Mouse (Mus musculus) limb, embryonic 12.5 days (tissue): Measurements from ENCODE around the gene Cacna1b. TPM values are rescaled to one million over a fixed set of nuclear protein-coding genes. Genes with fewer than 3 reads are reported as not detected.

ENCODE experiments used
- ATAC-seq: fragments of 200-750 bp; cut with Nextera tagmentation; 2 replicates; pipeline ENCODE4 v1.8.0; 2017; ENCODE audit warnings: low read depth, moderate TSS enrichment; ENCODE audit not compliant: insufficient number of reproducible peaks, insufficient read depth, low FRiP score, low TSS enrichment
- H3K27ac ChIP-seq: fragments of 300-500 bp; sonication (generic); 2 replicates; pipeline ENCODE4 v1.5.1; 2016; ENCODE audit warnings: mild to moderate bottlenecking, moderate library complexity
- H3K27me3 ChIP-seq: fragments of 300-500 bp; sonication (generic); 2 replicates; pipeline ENCODE4 v1.6.1; 2016; ENCODE audit warnings: mild to moderate bottlenecking, moderate library complexity
- H3K36me3 ChIP-seq: fragments of 300-500 bp; sonication (generic); 2 replicates; pipeline ENCODE4 v1.6.1; 2016; ENCODE audit warnings: mild to moderate bottlenecking, moderate library complexity
- H3K4me1 ChIP-seq: fragments of 300-500 bp; sonication (generic); replicated peaks from 2 replicates; pipeline ENCODE4 v1.6.1; 2016
- H3K4me2 ChIP-seq: fragments of 300-500 bp; sonication (generic); 2 replicates; pipeline ENCODE4 v1.6.1; 2016; ENCODE audit warnings: mild to moderate bottlenecking, moderate library complexity
- H3K4me3 ChIP-seq: fragments of 300-500 bp; sonication (generic); replicated peaks from 2 replicates; pipeline ENCODE4 v1.5.1; 2016; ENCODE audit warnings: mild to moderate bottlenecking
- H3K9ac ChIP-seq: fragments of 300-500 bp; sonication (generic); replicated peaks from 2 replicates; pipeline ENCODE4 v1.6.1; 2016; ENCODE audit warnings: mild to moderate bottlenecking, moderate library complexity
- H3K9me3 ChIP-seq: fragments of 300-500 bp; sonication (generic); 2 replicates; pipeline ENCODE4 v1.6.1; 2016; ENCODE audit warnings: mild to moderate bottlenecking, moderate library complexity
- WGBS: fragments of 180-500 bp; shearing (Covaris S2); methylation state at CpG from one replicate; pipeline ENCODE4 v1.1.7; 2016; 5-methylcytosine and 5-hydroxymethylcytosine counted together
- polyA plus RNA-seq: library from polyadenylated mRNA; unstranded; fragments of >200 nt; fragmentation: Nextera tagmentation; extraction: Ambion mirVana; gene quantifications from 2 replicates; pipeline ENCODE4 v1.2.1, GENCODE M21; 2016

Cacna1b gene
- polyA plus RNA-seq, 1 experiment from 2014 or later = 1.6 TPM

DNA sequence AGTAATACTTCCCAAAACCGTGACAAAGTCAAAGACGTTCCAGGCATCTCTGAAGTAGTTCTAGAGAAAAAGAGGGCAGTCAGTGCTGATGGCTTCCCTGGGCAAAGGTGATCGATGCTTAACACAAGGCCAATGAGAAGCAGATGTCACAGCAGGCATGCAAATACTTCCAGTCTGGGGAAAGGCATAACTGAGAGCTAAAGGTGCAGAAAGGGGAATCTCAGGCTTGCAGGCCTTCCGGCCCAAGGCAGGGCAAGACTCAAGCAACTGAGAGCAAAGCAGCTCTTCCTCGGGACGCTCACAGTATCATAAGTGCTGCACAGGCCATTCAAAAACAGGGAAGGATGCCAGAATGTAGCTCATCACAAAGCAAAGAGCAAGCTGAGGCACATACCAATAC lies 114.4 kb downstream of the Cacna1b start:
- no peaks in the 10 kb centered on the region for H3K27me3 ChIP-seq
- ATAC-seq = no peak
- WGBS = 47% methylated on average over 6 of the region's 6 CpGs
- no peaks in the 10 kb centered on the region for H3K9me3 ChIP-seq
- no peak overlapping the region for H3K4me2 ChIP-seq
- H3K27ac ChIP-seq = no peak overlapping the region
- H3K9ac ChIP-seq = no peak overlapping the region
- no peak overlapping the region for H3K4me3 ChIP-seq
- H3K4me1 ChIP-seq = peaks cover 13% of the 10 kb centered on the region
- H3K36me3 ChIP-seq = no peaks in the 10 kb centered on the region

DNA sequence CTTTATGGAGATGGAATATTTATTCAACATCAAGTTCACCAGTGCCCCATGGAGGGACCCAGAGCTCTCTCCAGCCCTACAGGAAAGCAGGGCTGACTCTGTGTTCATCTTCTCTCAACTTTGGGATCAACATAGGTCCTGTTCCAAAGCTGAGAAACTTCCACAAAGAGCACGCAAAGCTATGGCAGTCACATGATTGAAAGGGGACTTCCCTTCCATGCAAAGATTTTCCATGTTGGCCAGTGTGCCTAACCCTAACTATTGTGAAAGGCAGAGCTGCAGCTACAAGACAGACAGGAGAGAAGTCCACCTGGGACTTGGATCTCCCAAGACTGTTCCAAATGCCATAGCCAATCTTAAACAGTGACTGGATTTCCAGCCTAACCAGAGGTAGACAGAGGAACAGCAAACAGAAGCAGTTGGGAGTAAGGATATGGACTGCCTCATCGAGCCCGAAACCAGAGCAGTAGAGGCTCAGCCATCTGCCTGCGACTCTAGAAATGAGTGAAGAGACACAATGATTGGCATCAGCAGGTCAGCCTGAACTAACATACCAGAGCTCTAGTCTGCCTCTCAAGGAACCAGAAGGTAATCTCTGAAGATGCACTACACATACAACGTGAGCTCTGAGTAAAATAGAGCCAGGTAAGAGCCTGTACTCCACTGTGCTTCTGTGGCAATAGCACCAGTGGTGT lies 116.4 kb downstream of the Cacna1b start:
- Histone ChIP-seq H3K4me1 (peaks cover 13% of the 10 kb centered on the region), H3K27me3 (no peaks in the 10 kb centered on the region), H3K27ac (no peak overlapping the region), H3K4me3 (no peak overlapping the region), H3K36me3 (no peaks in the 10 kb centered on the region), H3K4me2 (no peak overlapping the region), H3K9ac (no peak overlapping the region), H3K9me3 (no peaks in the 10 kb centered on the region)
- ATAC-seq = no peak
- WGBS = 88% methylated on average over 5 of the region's 5 CpGs

DNA sequence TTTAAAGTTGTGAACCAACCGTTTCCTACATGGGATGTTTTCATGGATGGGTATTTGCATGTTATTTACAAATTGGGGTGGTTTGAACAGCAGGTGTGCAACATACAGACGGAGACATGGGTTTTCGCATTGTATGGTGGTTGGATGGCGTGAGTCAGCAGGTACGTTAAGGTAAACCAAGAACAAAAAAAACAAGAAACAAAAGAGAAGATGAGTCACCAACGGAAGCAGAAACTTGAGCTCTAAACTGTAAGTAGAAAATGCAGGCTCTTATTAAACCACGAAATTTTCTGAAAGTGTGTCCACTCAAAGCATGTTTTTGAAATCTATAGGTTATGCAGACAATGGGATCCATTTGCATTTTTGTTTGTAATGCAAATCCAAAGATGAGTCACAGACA lies 120.1 kb downstream of the Cacna1b start:
- H3K27me3 ChIP-seq = no peaks in the 10 kb centered on the region
- no peak overlapping the region for H3K27ac ChIP-seq
- no peaks in the 10 kb centered on the region for H3K4me1 ChIP-seq
- no peak for ATAC-seq
- 83% methylated on average over 7 of the region's 7 CpGs for WGBS
- H3K9ac ChIP-seq = no peak overlapping the region
- no peak overlapping the region for H3K4me2 ChIP-seq
- H3K36me3 ChIP-seq = no peaks in the 10 kb centered on the region
- H3K4me3 ChIP-seq = no peak overlapping the region
- H3K9me3 ChIP-seq = no peaks in the 10 kb centered on the region

DNA sequence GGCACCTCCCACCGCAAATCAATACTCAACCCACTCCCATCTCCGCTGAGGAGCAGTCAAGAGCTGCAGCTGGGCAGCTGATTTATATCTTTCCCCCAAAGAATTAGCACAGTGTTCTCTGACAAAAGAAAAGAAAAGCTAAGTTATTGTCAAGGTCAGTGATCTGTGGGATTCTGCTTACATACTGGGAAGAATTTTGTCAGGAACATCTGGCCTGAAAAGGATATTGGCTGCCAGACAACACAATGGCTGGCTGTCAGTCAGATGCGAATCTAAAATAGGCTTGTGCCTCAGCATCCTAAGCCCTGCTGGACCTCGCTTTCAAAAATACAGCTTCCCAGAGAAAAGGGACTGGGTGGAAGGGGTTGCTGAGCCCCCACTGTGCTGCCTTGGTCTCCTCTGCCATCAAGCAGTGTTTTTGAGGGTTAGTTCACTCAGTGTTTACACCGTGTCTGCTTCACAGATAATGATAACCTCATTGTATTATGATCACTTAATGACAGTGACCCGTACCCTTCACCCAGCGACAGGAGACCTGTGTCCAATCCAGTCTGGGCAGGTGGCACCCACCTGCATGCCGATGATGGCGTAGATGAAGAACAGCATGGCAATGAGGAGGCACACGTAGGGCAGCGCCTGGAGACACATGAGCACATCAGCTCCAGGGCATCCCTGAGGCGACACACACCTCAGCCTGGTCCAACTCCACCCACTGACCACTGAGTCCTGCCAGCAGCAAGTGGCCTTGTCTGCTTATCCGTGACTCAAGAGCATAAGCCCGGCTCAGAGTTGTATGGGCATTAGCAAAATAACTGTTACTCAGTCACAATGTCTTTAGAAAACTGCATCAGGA lies 124.6 kb downstream of the Cacna1b start:
- H3K9me3 ChIP-seq = no peaks in the 10 kb centered on the region
- H3K27ac ChIP-seq = no peak overlapping the region
- H3K9ac ChIP-seq = no peak overlapping the region
- WGBS = 82% methylated on average over 14 of the region's 14 CpGs
- no peaks in the 10 kb centered on the region for H3K27me3 ChIP-seq
- H3K4me3 ChIP-seq = no peak overlapping the region
- no peaks in the 10 kb centered on the region for H3K36me3 ChIP-seq
- no peak for ATAC-seq
- no peak overlapping the region for H3K4me2 ChIP-seq
- no peaks in the 10 kb centered on the region for H3K4me1 ChIP-seq

DNA sequence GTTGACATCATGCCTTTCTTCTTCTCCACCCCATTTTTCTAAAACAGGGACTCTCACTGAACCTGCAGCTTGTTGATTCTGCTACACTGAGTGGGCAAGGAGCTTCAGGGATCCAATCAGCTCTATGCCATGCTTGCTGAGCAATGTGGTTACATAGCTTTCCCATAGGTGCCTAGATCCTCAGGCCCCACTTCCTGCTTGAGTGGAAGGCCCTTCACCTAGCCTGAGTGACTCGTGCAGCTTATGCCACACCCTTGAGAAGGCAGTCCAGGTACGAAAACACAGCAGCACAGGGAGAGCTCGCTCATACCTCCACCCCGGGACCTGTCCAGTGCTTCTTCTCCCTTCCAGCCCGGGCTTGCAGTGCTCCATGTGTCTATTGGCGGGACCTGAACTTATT lies 129.3 kb downstream of the Cacna1b start:
- no peak overlapping the region for H3K4me3 ChIP-seq
- H3K9me3 ChIP-seq = no peaks in the 10 kb centered on the region
- H3K36me3 ChIP-seq = no peaks in the 10 kb centered on the region
- ATAC-seq = no peak
- H3K4me1 ChIP-seq = no peaks in the 10 kb centered on the region
- WGBS = 83% methylated on average over 6 of the region's 6 CpGs
- H3K4me2 ChIP-seq = no peak overlapping the region
- H3K27me3 ChIP-seq = 0 out of 2 replicates have a peak, but pooled peaks cover 4% of the 10 kb centered on the region
- H3K9ac ChIP-seq = no peak overlapping the region
- H3K27ac ChIP-seq = no peak overlapping the region

DNA sequence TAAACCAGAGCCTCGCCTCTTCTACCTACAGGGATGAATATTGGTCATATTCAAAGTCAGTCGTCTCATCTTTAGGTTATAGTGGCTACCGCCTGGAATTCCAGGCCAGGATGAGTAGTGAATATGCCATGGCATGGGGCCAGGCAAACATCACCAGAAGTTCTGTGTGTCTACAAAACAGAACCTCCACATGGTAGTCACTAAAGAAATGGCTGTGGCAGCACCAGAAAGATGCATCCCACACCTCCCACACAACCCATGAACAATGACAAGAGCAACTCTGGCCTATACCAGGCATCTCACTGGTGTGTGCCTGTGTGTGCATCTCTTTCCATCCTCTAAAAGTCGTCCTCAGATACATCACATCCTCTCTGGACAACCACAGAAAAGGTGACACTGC lies 145.8 kb downstream of the Cacna1b start:
- Histone ChIP-seq H3K9me3 (no peaks in the 10 kb centered on the region), H3K27me3 (no peaks in the 10 kb centered on the region), H3K4me2 (no peak overlapping the region), H3K36me3 (no peaks in the 10 kb centered on the region), H3K4me3 (no peak overlapping the region), H3K27ac (no peak overlapping the region), H3K4me1 (no peaks in the 10 kb centered on the region), H3K9ac (no peak overlapping the region)
- ATAC-seq = no peak
- WGBS = 79% methylated on average over 4 of the region's 4 CpGs

DNA sequence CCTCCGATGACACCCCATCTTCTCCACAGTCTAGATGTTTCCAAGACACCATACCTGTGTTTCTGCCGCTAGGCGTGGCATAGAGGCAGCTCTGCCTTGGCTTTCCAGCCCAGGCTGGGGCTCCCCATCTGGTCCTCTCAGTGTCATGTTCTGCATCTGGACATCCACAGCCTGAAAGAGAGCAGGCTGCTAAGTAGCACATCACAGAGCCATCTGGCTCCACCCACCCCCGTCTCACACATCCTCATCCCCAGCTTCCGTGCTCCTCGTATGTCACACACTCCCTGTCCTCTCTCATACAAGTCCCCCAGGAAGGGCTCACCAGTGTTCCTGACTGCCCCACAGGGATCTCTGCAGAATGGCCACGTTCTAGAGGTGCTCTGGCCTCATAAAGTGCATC lies 153.2 kb downstream of the Cacna1b start:
- no peaks in the 10 kb centered on the region for H3K9me3 ChIP-seq
- no peak overlapping the region for H3K4me3 ChIP-seq
- H3K27ac ChIP-seq = no peak overlapping the region
- WGBS = 78% methylated on average over 7 of the region's 7 CpGs
- no peaks in the 10 kb centered on the region for H3K4me1 ChIP-seq
- H3K36me3 ChIP-seq = no peaks in the 10 kb centered on the region
- H3K4me2 ChIP-seq = no peak overlapping the region
- peaks cover 29% of the 10 kb centered on the region for H3K27me3 ChIP-seq
- no peak overlapping the region for H3K9ac ChIP-seq
- no peak for ATAC-seq

DNA sequence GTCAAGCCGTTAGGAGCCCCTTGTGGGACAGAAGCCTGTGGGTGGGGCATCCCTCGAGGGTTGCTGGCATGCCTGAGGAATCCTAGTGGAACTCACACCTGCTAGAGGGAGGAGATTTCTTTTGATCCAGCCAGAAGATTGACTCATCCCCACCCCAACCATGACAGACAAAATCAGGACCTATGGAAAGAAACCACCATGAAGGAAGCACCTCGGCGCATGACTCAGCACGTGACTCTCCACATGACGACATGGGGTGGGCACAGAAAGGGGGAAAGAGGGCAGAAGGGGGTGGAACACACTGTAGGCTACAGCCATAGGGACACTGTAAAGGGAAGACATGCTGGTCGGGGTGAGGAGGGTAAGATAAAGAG lies 154.2 kb downstream of the Cacna1b start:
- WGBS = 41% methylated on average over 7 of the region's 7 CpGs
- no peak overlapping the region for H3K4me3 ChIP-seq
- no peaks in the 10 kb centered on the region for H3K36me3 ChIP-seq
- ATAC-seq = no peak
- no peak overlapping the region for H3K4me2 ChIP-seq
- no peak overlapping the region for H3K9ac ChIP-seq
- no peaks in the 10 kb centered on the region for H3K4me1 ChIP-seq
- no peaks in the 10 kb centered on the region for H3K9me3 ChIP-seq
- no peak overlapping the region for H3K27ac ChIP-seq
- peaks cover 29% of the 10 kb centered on the region for H3K27me3 ChIP-seq

DNA sequence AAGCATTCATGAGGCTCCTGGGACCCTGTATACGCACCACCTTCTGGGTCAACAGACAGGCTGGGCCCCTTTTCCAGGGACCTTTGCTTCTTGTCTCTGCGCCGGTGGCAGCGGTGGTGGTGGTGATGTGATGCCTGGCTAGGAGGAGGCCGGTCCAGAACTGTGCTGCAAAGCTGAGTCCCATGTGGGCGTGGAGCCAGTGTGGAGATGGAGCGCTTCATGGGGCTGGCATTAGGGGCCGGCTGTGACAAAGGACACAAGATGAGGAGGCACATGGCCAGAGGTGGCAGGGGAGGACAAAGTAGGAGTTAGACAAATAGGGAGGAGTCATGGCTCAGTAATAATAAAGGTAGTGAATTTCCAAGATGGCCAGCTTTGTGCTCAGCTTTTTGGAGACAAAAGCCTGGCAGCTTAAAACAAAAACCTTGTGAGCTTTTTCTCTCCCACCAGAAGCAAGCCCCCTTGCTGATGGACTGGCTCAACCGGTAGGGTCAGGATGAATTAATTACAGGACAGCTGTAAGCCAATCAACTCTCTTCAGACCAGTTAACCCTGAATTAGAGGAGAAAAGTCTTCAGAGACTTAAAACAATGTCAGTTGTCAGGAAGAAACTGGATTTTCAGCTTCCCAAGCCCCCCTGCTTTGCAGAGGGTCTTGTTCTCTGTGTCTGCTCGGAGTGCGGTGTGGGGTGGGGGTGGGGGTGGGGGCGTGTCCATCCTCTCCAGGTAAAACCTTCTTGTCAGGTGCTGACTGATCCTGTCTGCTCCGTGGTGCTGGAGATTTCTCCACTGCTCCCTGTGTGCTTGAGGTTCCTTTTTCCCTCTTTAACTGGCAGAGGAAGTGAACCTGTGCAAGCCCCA lies 154.8 kb downstream of the Cacna1b start:
- no peaks in the 10 kb centered on the region for H3K4me1 ChIP-seq
- ATAC-seq = 0 out of 2 replicates have a peak, but pooled peaks have one; percentile 28
- peaks cover 29% of the 10 kb centered on the region for H3K27me3 ChIP-seq
- peak overlapping the region; percentile 35; the same call in 1 of the 2 replicates for H3K4me2 ChIP-seq
- no peak overlapping the region for H3K27ac ChIP-seq
- no peaks in the 10 kb centered on the region for H3K9me3 ChIP-seq
- H3K4me3 ChIP-seq = 0 out of 2 replicates have a peak overlapping the region, but pooled peaks have one; percentile 8
- H3K36me3 ChIP-seq = no peaks in the 10 kb centered on the region
- no peak overlapping the region for H3K9ac ChIP-seq
- WGBS = 29% methylated on average over 13 of the region's 13 CpGs

DNA sequence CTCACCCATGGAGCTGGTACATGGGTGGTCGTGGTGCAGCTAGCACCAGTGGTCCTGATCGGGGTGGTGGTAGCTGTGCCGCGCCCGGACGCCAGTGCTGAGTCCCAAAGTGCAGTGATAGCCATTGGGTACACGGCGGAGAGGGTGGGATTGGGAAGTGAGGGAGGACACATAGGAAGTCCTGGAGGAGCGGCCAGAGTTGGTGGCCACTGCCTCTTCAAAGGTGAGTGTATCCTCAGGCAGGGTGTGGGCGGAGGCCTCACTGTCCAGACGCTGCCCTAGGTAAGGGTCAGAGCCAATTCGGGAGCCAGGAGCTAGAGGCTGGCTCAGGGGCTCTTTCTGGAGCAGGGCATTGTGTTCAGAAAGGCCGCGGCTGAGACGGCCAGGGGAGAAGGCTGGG lies 156.4 kb downstream of the Cacna1b start:
- peaks cover 29% of the 10 kb centered on the region for H3K27me3 ChIP-seq
- no peak overlapping the region for H3K4me2 ChIP-seq
- no peaks in the 10 kb centered on the region for H3K36me3 ChIP-seq
- no peak overlapping the region for H3K4me3 ChIP-seq
- H3K9me3 ChIP-seq = no peaks in the 10 kb centered on the region
- no peak overlapping the region for H3K27ac ChIP-seq
- no peak overlapping the region for H3K9ac ChIP-seq
- no peak for ATAC-seq
- WGBS = 88% methylated on average over 15 of the region's 15 CpGs
- H3K4me1 ChIP-seq = no peaks in the 10 kb centered on the region

DNA sequence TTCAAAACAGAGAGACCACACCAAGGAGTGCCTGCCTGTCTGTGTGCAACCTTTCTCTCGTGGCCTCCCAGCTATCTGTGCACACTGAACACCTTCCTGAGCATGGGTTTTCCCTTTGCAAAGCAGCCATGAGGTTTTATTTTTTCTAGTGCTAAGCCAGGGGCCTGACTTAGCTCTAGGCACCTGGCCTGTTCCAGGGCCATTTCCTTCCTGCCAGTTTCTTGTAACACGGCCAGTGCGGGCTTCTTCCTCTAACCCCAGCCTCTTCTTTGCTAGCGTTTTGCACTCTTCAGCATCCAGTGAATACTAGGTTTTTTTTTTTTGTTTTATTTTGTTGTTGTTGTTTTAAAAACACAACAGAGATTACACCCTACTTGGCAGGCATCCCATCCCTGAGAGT lies 157.9 kb downstream of the Cacna1b start:
- 76% methylated on average over 4 of the region's 4 CpGs for WGBS
- Histone ChIP-seq H3K36me3 (no peaks in the 10 kb centered on the region), H3K9ac (no peak overlapping the region), H3K4me3 (no peak overlapping the region), H3K9me3 (no peaks in the 10 kb centered on the region), H3K4me1 (no peaks in the 10 kb centered on the region), H3K4me2 (no peak overlapping the region), H3K27me3 (peaks cover 29% of the 10 kb centered on the region), H3K27ac (no peak overlapping the region)
- ATAC-seq = no peak
